Mouse (Mus musculus) embryonic facial prominence, embryonic 14.5 days (tissue): ENCODE measurements at regions not wholly inside any gene's neighbourhood (a gene's known extent, or its start where the extent isn't known, plus 50 kb on each side); places are given as distances from the start of the nearest gene placed in this dataset.

ENCODE experiments used
- ATAC-seq: fragments of 200-750 bp; cut with Nextera tagmentation; 2 replicates; pipeline ENCODE4 v1.8.0; 2017; ENCODE audit warnings: low read depth, moderate number of reproducible peaks, moderate TSS enrichment
- DNase-seq: peaks from one replicate; pipeline ENCODE4 v3.0.0-alpha.2; 2015; ENCODE audit warnings: low spot score
- H3K27ac ChIP-seq: fragments of 300-500 bp; sonication (generic); replicated peaks from 2 replicates; pipeline ENCODE4 v1.5.1; 2014; ENCODE audit warnings: low read depth, mild to moderate bottlenecking, low read length, moderate library complexity
- H3K27me3 ChIP-seq: fragments of 300-500 bp; sonication (generic); replicated peaks from 2 replicates; pipeline ENCODE4 v1.6.1; 2014; ENCODE audit warnings: low read length; ENCODE audit not compliant: control insufficient read depth, insufficient read depth
- H3K36me3 ChIP-seq: fragments of 300-500 bp; sonication (generic); 2 replicates; pipeline ENCODE4 v1.6.1; 2014; ENCODE audit warnings: low read length, mixed read lengths; ENCODE audit not compliant: control insufficient read depth, insufficient read depth
- H3K4me1 ChIP-seq: fragments of 300-500 bp; sonication (generic); 2 replicates; pipeline ENCODE4 v1.6.1; 2014; ENCODE audit warnings: antibody characterized with exemption, low read length; ENCODE audit not compliant: control insufficient read depth, insufficient read depth
- H3K4me2 ChIP-seq: fragments of 300-500 bp; sonication (generic); 2 replicates; pipeline ENCODE4 v1.6.1; 2014; ENCODE audit warnings: low read depth, mild to moderate bottlenecking, low read length, moderate library complexity, mixed read lengths
- H3K4me3 ChIP-seq: fragments of 300-500 bp; sonication (generic); 2 replicates; pipeline ENCODE4 v1.5.1; 2014; ENCODE audit warnings: low read depth, mild to moderate bottlenecking, low read length
- H3K9ac ChIP-seq: fragments of 300-500 bp; sonication (generic); 2 replicates; pipeline ENCODE4 v1.6.1; 2014; ENCODE audit warnings: low read depth, mild to moderate bottlenecking, low read length, moderate library complexity, mixed read lengths
- H3K9me3 ChIP-seq: fragments of 300-500 bp; sonication (generic); 2 replicates; pipeline ENCODE4 v1.6.1; 2016; ENCODE audit warnings: low read length; ENCODE audit not compliant: control insufficient read depth
- WGBS: fragments of 180-500 bp; shearing (Covaris S2); extraction: QIAGEN DNeasy Blood & Tissue Kit; methylation state at CpG from one replicate; pipeline ENCODE4 v1.1.7; 2014; 5-methylcytosine and 5-hydroxymethylcytosine counted together

GRCm38 (mm10) chr3:38331169-38331568, 153.5 kb downstream of the Ankrd50 start:
- Histone ChIP-seq H3K36me3 (no peaks in the 10 kb centered on the region), H3K9ac (no peak overlapping the region), H3K9me3 (no peaks in the 10 kb centered on the region), H3K27ac (no peak overlapping the region), H3K27me3 (no peaks in the 10 kb centered on the region), H3K4me2 (no peak overlapping the region), H3K4me1 (no peaks in the 10 kb centered on the region), H3K4me3 (no peak overlapping the region)
- ATAC-seq (no peak), DNase-seq (no peak)

GRCm38 (mm10) chr3:38327286-38327685, 157.4 kb downstream of the Ankrd50 start:
- ATAC-seq = no peak
- no peaks in the 10 kb centered on the region for H3K4me1 ChIP-seq
- WGBS = 79% methylated on average over 2 of the region's 2 CpGs
- H3K36me3 ChIP-seq = no peaks in the 10 kb centered on the region
- H3K9ac ChIP-seq = no peak overlapping the region
- H3K4me2 ChIP-seq = no peak overlapping the region
- H3K9me3 ChIP-seq = no peaks in the 10 kb centered on the region
- no peaks in the 10 kb centered on the region for H3K27me3 ChIP-seq
- DNase-seq = no peak
- H3K4me3 ChIP-seq = no peak overlapping the region
- no peak overlapping the region for H3K27ac ChIP-seq

GRCm38 (mm10) chr3:38326211-38326610, 158.4 kb downstream of the Ankrd50 start:
- H3K9me3 ChIP-seq = no peaks in the 10 kb centered on the region

GRCm38 (mm10) chr3:38324663-38325062, 160.0 kb downstream of the Ankrd50 start:
- DNase-seq (no peak), ATAC-seq (no peak)
- no peaks in the 10 kb centered on the region for H3K36me3 ChIP-seq
- no peaks in the 10 kb centered on the region for H3K9me3 ChIP-seq
- H3K9ac ChIP-seq = no peak overlapping the region
- H3K4me3 ChIP-seq = no peak overlapping the region
- H3K27ac ChIP-seq = no peak overlapping the region
- H3K27me3 ChIP-seq = no peaks in the 10 kb centered on the region
- H3K4me2 ChIP-seq = no peak overlapping the region
- no peaks in the 10 kb centered on the region for H3K4me1 ChIP-seq
- WGBS = 56% methylated on average over 2 of the region's 2 CpGs

More at GRCm38 (mm10) chr3:38326211-38326610, 158.4 kb downstream of the Ankrd50 start:
- DNase-seq (no peak), ATAC-seq (no peak)
- Histone ChIP-seq H3K4me1 (no peaks in the 10 kb centered on the region), H3K27me3 (no peaks in the 10 kb centered on the region), H3K27ac (no peak overlapping the region), H3K9ac (no peak overlapping the region), H3K4me2 (no peak overlapping the region), H3K36me3 (no peaks in the 10 kb centered on the region), H3K4me3 (no peak overlapping the region)

- no peak overlapping the region for H3K4me2 ChIP-seq
- peak; percentile 71 for ATAC-seq
Observed at GRCm38 (mm10) chr3:38322426-38322825, 162.2 kb downstream of the Ankrd50 start.

GRCm38 (mm10) chr3:38321620-38322019, 163.0 kb downstream of the Ankrd50 start:
- H3K9ac ChIP-seq = no peak overlapping the region
- WGBS = 75% methylated on average over 3 of the region's 3 CpGs
- no peaks in the 10 kb centered on the region for H3K9me3 ChIP-seq
- H3K36me3 ChIP-seq = no peaks in the 10 kb centered on the region
- peak; percentile 41 for DNase-seq
- H3K4me3 ChIP-seq = no peak overlapping the region
- no peak overlapping the region for H3K27ac ChIP-seq
- no peaks in the 10 kb centered on the region for H3K4me1 ChIP-seq
- ATAC-seq = no peak
- no peaks in the 10 kb centered on the region for H3K27me3 ChIP-seq
- no peak overlapping the region for H3K4me2 ChIP-seq

More at GRCm38 (mm10) chr3:38322426-38322825, 162.2 kb downstream of the Ankrd50 start:
- H3K4me1 ChIP-seq = no peaks in the 10 kb centered on the region
- H3K4me3 ChIP-seq = no peak overlapping the region
- H3K27me3 ChIP-seq = no peaks in the 10 kb centered on the region
- H3K9ac ChIP-seq = no peak overlapping the region
- no peaks in the 10 kb centered on the region for H3K9me3 ChIP-seq
- WGBS = 38% methylated on average over 8 of the region's 8 CpGs
- no peaks in the 10 kb centered on the region for H3K36me3 ChIP-seq
- no peak overlapping the region; the same call in 1 of the 2 replicates for H3K27ac ChIP-seq
- peak; percentile 87 for DNase-seq

- Histone ChIP-seq H3K9ac (no peak overlapping the region), H3K36me3 (no peaks in the 10 kb centered on the region), H3K4me2 (no peak overlapping the region), H3K4me3 (no peak overlapping the region), H3K27ac (no peak overlapping the region), H3K4me1 (no peaks in the 10 kb centered on the region), H3K9me3 (no peaks in the 10 kb centered on the region), H3K27me3 (no peaks in the 10 kb centered on the region)
- WGBS = 86% methylated on average over 6 of the region's 6 CpGs
- ATAC-seq (no peak), DNase-seq (no peak)
Observed at GRCm38 (mm10) chr3:38320998-38321397, 163.6 kb downstream of the Ankrd50 start.

- no peak for ATAC-seq
- Histone ChIP-seq H3K36me3 (no peaks in the 10 kb centered on the region), H3K27me3 (no peaks in the 10 kb centered on the region), H3K4me2 (no peak overlapping the region), H3K9ac (no peak overlapping the region), H3K4me3 (no peak overlapping the region), H3K4me1 (no peaks in the 10 kb centered on the region), H3K9me3 (no peaks in the 10 kb centered on the region), H3K27ac (no peak overlapping the region)
- WGBS = 54% methylated on average over 6 of the region's 6 CpGs
- DNase-seq = no peak
Observed at GRCm38 (mm10) chr3:38312834-38313233, 171.8 kb downstream of the Ankrd50 start.

- Histone ChIP-seq H3K9me3 (no peaks in the 10 kb centered on the region), H3K4me1 (no peaks in the 10 kb centered on the region), H3K4me2 (no peak overlapping the region), H3K27me3 (no peaks in the 10 kb centered on the region), H3K27ac (0 out of 2 replicates have a peak overlapping the region, but pooled peaks have one; percentile 21), H3K36me3 (no peaks in the 10 kb centered on the region), H3K9ac (no peak overlapping the region), H3K4me3 (no peak overlapping the region)
- WGBS = 71% methylated on average over 3 of the region's 3 CpGs
- DNase-seq = no peak
- no peak for ATAC-seq
Observed at GRCm38 (mm10) chr3:38312121-38312520, 172.5 kb downstream of the Ankrd50 start.
